Mouse (Mus musculus): ENCODE data around the gene Nfe2l3.

GRCm38 (mm10) chr6:51470311-51471178 is 38.1 kb downstream of the Nfe2l3 start, which contains the start of gene Cbx3:
- no peak for TF ChIP-seq CTCF (IDR thresholded peaks at IDR 0.05; ENCODE audit: low read depth, low read length)
- no peak for TF ChIP-seq POLR2AphosphoS5 (IDR thresholded peaks at IDR 0.05; ENCODE audit: insufficient replicate concordance, low read depth, low read length)
- TF ChIP-seq TAL1 (conservative IDR thresholded peaks at IDR 0.05; ENCODE audit: low read depth, low read length): no peak
